Mouse (Mus musculus) liver, adult 2 months (tissue): Measurements from ENCODE around the gene Man1b1. TPM values are rescaled to one million over a fixed set of nuclear protein-coding genes. Genes with fewer than 3 reads are reported as not detected.

Source experiments
- DNase-seq: peaks from one replicate; pipeline ENCODE4 v3.0.0-alpha.2; 2011; ENCODE audit warnings: low read depth, low spot score; ENCODE audit errors: extremely low read depth
- H3K27ac ChIP-seq: fragments of 200-500 bp; replicated peaks from 2 replicates; pipeline ENCODE4 v1.5.1; 2012; ENCODE audit warnings: low read depth, mild to moderate bottlenecking, control low read depth, inconsistent platforms, low read length; ENCODE audit not compliant: insufficient read depth
- H3K27me3 ChIP-seq: fragments of 200-500 bp; 2 replicates; pipeline ENCODE4 v1.6.1; 2012; ENCODE audit warnings: mild to moderate bottlenecking, moderate library complexity, low read length, inconsistent platforms; ENCODE audit not compliant: control insufficient read depth, insufficient read depth
- H3K36me3 ChIP-seq: fragments of 200-500 bp; 2 replicates; pipeline ENCODE4 v1.6.1; 2012; ENCODE audit warnings: low read length, inconsistent platforms; ENCODE audit not compliant: control insufficient read depth, insufficient read depth
- H3K4me1 ChIP-seq: fragments of 200-500 bp; 2 replicates; pipeline ENCODE4 v1.6.1; 2011; ENCODE audit warnings: low read length; ENCODE audit not compliant: control insufficient read depth, insufficient read depth
- H3K4me3 ChIP-seq: fragments of 200-500 bp; 2 replicates; pipeline ENCODE4 v1.5.1; 2011; ENCODE audit warnings: low read depth, mild to moderate bottlenecking, control low read depth, low read length, moderate library complexity; ENCODE audit not compliant: insufficient read depth
- H3K79me2 ChIP-seq: fragments of 200-500 bp; 2 replicates; pipeline ENCODE4 v1.6.1; 2012; ENCODE audit warnings: inconsistent platforms, mild to moderate bottlenecking, low read length, moderate library complexity; ENCODE audit not compliant: control insufficient read depth, insufficient read depth
- H3K9ac ChIP-seq: fragments of 200-500 bp; 2 replicates; pipeline ENCODE4 v1.6.1; 2012; ENCODE audit warnings: low read depth, mild to moderate bottlenecking, control low read depth, inconsistent platforms, low read length
- CTCF ChIP-seq: fragments of 200-500 bp; IDR thresholded peaks from 2 replicates; pipeline ENCODE4 v1.5.1; 2011; ENCODE audit warnings: low read depth, low read length, control low read depth
- POLR2A ChIP-seq: fragments of 200-500 bp; IDR thresholded peaks from 2 replicates; pipeline ENCODE4 v1.6.1; 2011; ENCODE audit warnings: low read length, control low read depth; ENCODE audit not compliant: insufficient read depth; ENCODE audit errors: extremely low read depth
- WGBS: fragments of 180-500 bp; shearing (Covaris S2); methylation state at CpG from one replicate; pipeline ENCODE4 v1.1.7; 2018; 5-methylcytosine and 5-hydroxymethylcytosine counted together
- polyA plus RNA-seq: library from polyadenylated mRNA; depleted of rRNA; stranded (reverse); fragments of >200 nt; gene quantifications from 2 replicates; pipeline ENCODE4 v1.2.3, GENCODE M21; 2012
- total RNA-seq: library from RNA; depleted of rRNA; stranded (reverse); fragments of >200 nt; gene quantifications from 2 replicates; pipeline ENCODE4 v1.2.3, GENCODE M21; 2014

The Man1b1 gene
- total and polyA plus RNA-seq, 2 experiments = 8.1 to 17.3 TPM

DNA sequence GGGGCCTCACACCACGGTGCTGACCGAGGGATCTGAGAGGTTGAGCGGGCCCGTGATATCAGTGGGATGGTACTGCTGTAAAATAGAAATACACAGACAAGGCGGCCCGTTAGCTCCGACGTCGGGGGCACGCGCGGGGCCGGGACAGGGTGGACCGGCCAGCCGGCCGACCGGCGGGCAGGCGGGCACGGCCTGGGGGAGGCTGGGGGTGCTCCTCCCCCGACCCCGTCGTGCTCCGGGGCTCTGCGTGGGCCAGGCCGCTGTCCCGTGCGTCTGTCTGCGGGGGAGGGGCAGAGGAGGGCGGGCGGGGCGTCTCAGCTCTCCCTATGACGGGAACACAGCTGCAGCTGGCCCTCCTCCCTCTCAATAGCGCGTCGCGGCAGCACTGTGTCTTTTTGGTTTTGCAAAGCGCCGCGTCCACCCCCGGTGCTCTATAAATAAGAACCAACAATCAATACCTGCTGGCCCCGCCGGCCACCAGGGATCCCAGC, 40.0 kb upstream of the Man1b1 start:
- H3K4me3 ChIP-seq = peak overlapping the region; percentile 13; the same call in 1 of the 2 replicates
- no peaks in the 10 kb centered on the region for H3K79me2 ChIP-seq
- H3K36me3 ChIP-seq = no peaks in the 10 kb centered on the region
- H3K9ac ChIP-seq = no peak overlapping the region
- H3K4me1 ChIP-seq = peaks cover 3% of the 10 kb centered on the region; the same call in 1 of the 2 replicates
- DNase-seq = no peak
- H3K27ac ChIP-seq = no peak overlapping the region
- 4% methylated on average over 43 of the region's 43 CpGs for WGBS
- peaks cover 9% of the 10 kb centered on the region; the same call in 1 of the 2 replicates for H3K27me3 ChIP-seq
- no peak for TF ChIP-seq CTCF
- TF ChIP-seq POLR2A = no peak

DNA sequence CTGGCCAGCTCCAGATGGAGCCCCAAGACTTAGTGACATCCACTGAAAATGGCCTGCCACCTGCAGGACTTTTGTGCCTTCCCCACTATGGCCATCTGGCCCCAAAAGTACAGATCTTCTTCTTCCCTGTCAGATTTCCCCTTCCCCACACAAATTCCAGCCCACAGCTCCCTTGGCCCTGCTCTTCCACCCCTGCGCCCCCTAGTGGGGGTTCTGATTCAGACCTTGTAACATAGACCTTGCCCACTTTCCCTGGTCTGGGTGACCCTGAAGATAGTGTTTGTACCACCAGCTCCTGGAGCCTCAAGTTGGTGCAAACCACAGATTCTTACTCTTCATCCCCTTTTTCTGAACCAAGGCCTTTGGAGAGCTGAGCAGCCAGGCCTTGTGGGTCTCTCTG, 39.3 kb upstream of the Man1b1 start:
- TF ChIP-seq POLR2A = no peak
- TF ChIP-seq CTCF = peak; percentile 88
- 7% methylated on average over 1 of the region's 1 CpGs for WGBS
- H3K79me2 ChIP-seq = no peaks in the 10 kb centered on the region
- DNase-seq = peak; percentile 9
- H3K27ac ChIP-seq = no peak overlapping the region
- H3K4me1 ChIP-seq = peaks cover 3% of the 10 kb centered on the region; the same call in 1 of the 2 replicates
- peaks cover 9% of the 10 kb centered on the region; the same call in 1 of the 2 replicates for H3K27me3 ChIP-seq
- no peaks in the 10 kb centered on the region for H3K36me3 ChIP-seq
- H3K9ac ChIP-seq = no peak overlapping the region
- no peak overlapping the region for H3K4me3 ChIP-seq

DNA sequence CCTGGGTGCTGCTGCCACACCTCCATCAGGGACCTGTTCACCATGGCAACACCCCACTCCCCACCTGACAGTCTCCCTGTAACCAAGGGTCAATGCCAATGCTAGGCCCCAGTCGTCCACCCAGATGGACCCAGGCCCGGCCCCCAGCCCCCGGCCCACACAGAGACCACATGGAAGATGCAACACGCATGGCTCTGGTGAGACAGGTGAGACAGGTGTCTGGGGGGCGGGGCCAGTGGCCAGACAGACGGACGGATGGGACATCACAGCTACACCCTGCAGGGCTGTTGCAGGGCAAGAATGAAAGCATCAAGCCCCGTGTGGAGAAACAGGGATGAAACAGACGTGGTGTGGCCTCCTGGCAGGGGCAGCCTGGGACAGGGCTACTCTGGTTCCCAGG, 38.4 kb upstream of the Man1b1 start:
- Histone ChIP-seq H3K79me2 (no peaks in the 10 kb centered on the region), H3K4me3 (no peak overlapping the region), H3K27me3 (peaks cover 9% of the 10 kb centered on the region; the same call in 1 of the 2 replicates), H3K4me1 (peaks cover 3% of the 10 kb centered on the region; the same call in 1 of the 2 replicates), H3K9ac (no peak overlapping the region), H3K27ac (no peak overlapping the region), H3K36me3 (no peaks in the 10 kb centered on the region)
- 74% methylated on average over 9 of the region's 9 CpGs for WGBS
- no peak for DNase-seq
- no peak for TF ChIP-seq POLR2A
- TF ChIP-seq CTCF = no peak

DNA sequence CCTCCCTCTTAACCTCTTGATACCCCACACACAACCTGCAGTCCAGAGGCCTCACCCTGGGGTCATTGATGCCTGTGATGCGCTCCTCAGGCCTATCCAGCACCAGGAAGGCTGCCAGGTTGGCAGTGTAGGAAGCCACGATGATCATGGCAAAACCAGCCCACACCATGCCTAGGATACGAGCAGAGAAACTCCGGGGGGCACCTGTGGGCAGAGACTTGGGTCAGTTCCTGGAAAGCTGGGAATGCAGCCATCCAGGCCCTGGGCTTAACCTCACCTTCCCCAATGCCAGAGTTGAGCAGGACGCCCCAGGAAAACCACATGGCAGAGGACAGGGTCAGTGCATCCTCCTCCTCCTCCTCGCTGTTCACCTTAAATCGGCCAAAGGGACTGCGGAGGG, 35.0 kb upstream of the Man1b1 start:
- Histone ChIP-seq H3K4me3 (no peak overlapping the region), H3K4me1 (no peaks in the 10 kb centered on the region), H3K79me2 (no peaks in the 10 kb centered on the region), H3K27me3 (peaks cover 2% of the 10 kb centered on the region; the same call in 1 of the 2 replicates), H3K36me3 (no peaks in the 10 kb centered on the region), H3K9ac (no peak overlapping the region), H3K27ac (no peak overlapping the region)
- WGBS = 71% methylated on average over 7 of the region's 8 CpGs
- TF ChIP-seq CTCF (no peak), POLR2A (no peak)
- DNase-seq = no peak

DNA sequence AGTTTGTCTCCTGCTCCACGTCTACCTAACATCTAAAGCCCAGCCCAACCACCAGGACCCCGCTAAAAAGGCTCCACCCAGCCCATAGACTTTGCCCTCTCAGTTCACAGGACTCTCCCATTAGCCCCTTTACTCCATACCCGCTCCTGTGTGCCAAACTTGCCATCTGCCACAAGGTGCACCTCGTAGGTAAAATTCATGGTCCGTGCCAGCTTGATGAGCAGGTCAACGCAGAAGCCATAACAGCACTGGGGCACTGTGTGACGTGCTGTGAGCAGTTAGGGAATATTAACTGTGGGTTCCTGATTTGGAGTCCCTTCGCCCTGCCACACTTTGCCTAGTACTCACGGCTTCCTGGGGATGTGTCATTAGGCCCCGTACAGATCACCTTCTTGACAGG, 34.1 kb upstream of the Man1b1 start:
- no peaks in the 10 kb centered on the region for H3K27me3 ChIP-seq
- WGBS = 68% methylated on average over 10 of the region's 10 CpGs

DNA sequence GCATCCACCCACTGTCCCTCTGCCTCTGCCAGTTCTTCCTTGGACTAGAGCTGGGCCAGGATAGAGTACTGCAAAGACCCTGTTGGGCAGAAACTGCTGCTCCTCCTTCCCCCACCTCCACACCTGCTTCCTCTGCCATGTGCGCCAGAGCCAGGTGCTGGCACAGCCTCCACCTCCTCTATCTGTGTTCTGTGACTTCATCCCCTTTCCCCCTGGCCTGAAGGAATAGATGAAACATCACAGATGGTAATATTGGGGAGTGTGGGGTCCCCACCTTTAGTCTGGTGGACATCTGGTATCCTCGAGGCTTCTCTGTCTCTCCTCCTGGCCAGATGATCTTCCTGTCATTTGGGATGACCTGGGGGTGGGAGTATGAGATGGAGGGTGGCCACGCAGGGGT, 28.7 kb upstream of the Man1b1 start:
- H3K27ac ChIP-seq = no peak overlapping the region
- no peak overlapping the region for H3K9ac ChIP-seq
- DNase-seq = no peak
- no peak overlapping the region for H3K4me3 ChIP-seq
- no peak for TF ChIP-seq CTCF
- peaks cover 10% of the 10 kb centered on the region for H3K27me3 ChIP-seq
- WGBS = 61% methylated on average over 3 of the region's 3 CpGs
- H3K4me1 ChIP-seq = peaks cover 3% of the 10 kb centered on the region; the same call in 1 of the 2 replicates
- no peaks in the 10 kb centered on the region for H3K36me3 ChIP-seq
- no peaks in the 10 kb centered on the region for H3K79me2 ChIP-seq

More for the DNA sequence above, 34.1 kb upstream of the Man1b1 start:
- Histone ChIP-seq H3K79me2 (no peaks in the 10 kb centered on the region), H3K9ac (no peak overlapping the region), H3K27ac (no peak overlapping the region), H3K4me3 (no peak overlapping the region), H3K4me1 (no peaks in the 10 kb centered on the region), H3K36me3 (no peaks in the 10 kb centered on the region)
- TF ChIP-seq POLR2A = no peak
- TF ChIP-seq CTCF = no peak
- DNase-seq = no peak
